Comparison of ENCODE assay signal across 18 mouse cellular contexts in genomic region chr9:119831001-119831400, GRCm38 (mm10). TPM values are rescaled to one million over a fixed set of nuclear protein-coding genes. Genes with fewer than 3 reads are reported as not detected.
DNase-seq lines count a peak whose midpoint lies in the region; ATAC-seq lines count a peak whose summit lies in the region.
"Had no signal": no experiment of that assay in that cellular context is flagged by ENCODE, and none has a peak within 500 bp of the region (broad histone marks: within the 10 kb centered on the region; RNA-seq: fewer than 3 reads in every experiment).

No protein-coding gene starts in this region.

- no peak overlapping the region for H3K9ac ChIP-seq in hindbrain, embryonic 14.5 days
- H3K9ac ChIP-seq in hindbrain, embryonic 12.5 days, result no peak overlapping the region
- H3K9ac ChIP-seq in midbrain, embryonic 14.5 days (replicated peaks; ENCODE audit: low read length), result no peak overlapping the region
- no peak overlapping the region for H3K9ac ChIP-seq in midbrain, embryonic 16.5 days (ENCODE audit: low read depth, low read length)
- H3K9ac ChIP-seq: forebrain, embryonic 13.5 days; heart, embryonic 15.5 days; hindbrain, embryonic 15.5 days had no signal

- H3K27me3 ChIP-seq in hindbrain, embryonic 14.5 days (ENCODE audit: control insufficient read depth, insufficient read depth, low read length), result no peaks in the 10 kb centered on the region
- H3K27me3 ChIP-seq in hindbrain, embryonic 12.5 days, result no peaks in the 10 kb centered on the region
- H3K27me3 ChIP-seq in midbrain, embryonic 14.5 days (ENCODE audit: control insufficient read depth, insufficient read depth, low read length), result no peaks in the 10 kb centered on the region
- H3K27me3 ChIP-seq in midbrain, embryonic 16.5 days (ENCODE audit: control insufficient read depth, insufficient read depth, low read depth, low read length), result no peaks in the 10 kb centered on the region
- H3K27me3 ChIP-seq: forebrain, embryonic 13.5 days; heart, embryonic 15.5 days; hindbrain, embryonic 15.5 days had no signal

- no peak overlapping the region for H3K27ac ChIP-seq in hindbrain, embryonic 14.5 days
- no peak overlapping the region for H3K27ac ChIP-seq in hindbrain, embryonic 12.5 days
- H3K27ac ChIP-seq in midbrain, embryonic 14.5 days (replicated peaks; ENCODE audit: low read depth, low read length), result no peak overlapping the region
- H3K27ac ChIP-seq in midbrain, embryonic 16.5 days (ENCODE audit: low read length), result no peak overlapping the region
- H3K27ac ChIP-seq: embryonic facial prominence, embryonic 10.5 days; forebrain, embryonic 13.5 days; heart, embryonic 15.5 days; hindbrain, embryonic 15.5 days had no signal

- no peaks in the 10 kb centered on the region for H3K4me1 ChIP-seq in hindbrain, embryonic 14.5 days (replicated peaks; ENCODE audit: control insufficient read depth, insufficient read depth, low read length)
- no peaks in the 10 kb centered on the region for H3K4me1 ChIP-seq in hindbrain, embryonic 12.5 days
- no peaks in the 10 kb centered on the region for H3K4me1 ChIP-seq in midbrain, embryonic 14.5 days (ENCODE audit: control insufficient read depth, insufficient read depth, low read length)
- H3K4me1 ChIP-seq in midbrain, embryonic 16.5 days (ENCODE audit: control insufficient read depth, insufficient read depth, low read length), result no peaks in the 10 kb centered on the region; the same call in 1 of the 2 replicates
- H3K4me1 ChIP-seq: heart, embryonic 15.5 days had no signal

- no peak for ATAC-seq in cerebellum, adult (ENCODE audit: insufficient number of reproducible peaks, low FRiP score, low TSS enrichment)
- ATAC-seq in hindbrain, embryonic 14.5 days (ENCODE audit: low FRiP score), result no peak
- no peak for ATAC-seq in hindbrain, embryonic 12.5 days (ENCODE audit: low FRiP score)
- no peak for ATAC-seq in midbrain, embryonic 14.5 days (ENCODE audit: low FRiP score, low TSS enrichment)
- ATAC-seq in midbrain, embryonic 16.5 days, result no peak
- ATAC-seq: forebrain, embryonic 13.5 days had no signal

- no peak overlapping the region for H3K4me3 ChIP-seq in hindbrain, embryonic 14.5 days (replicated peaks; ENCODE audit: low read length)
- no peak overlapping the region for H3K4me3 ChIP-seq in hindbrain, embryonic 12.5 days
- H3K4me3 ChIP-seq in midbrain, embryonic 14.5 days (replicated peaks; ENCODE audit: low read depth, low read length), result no peak overlapping the region
- no peak overlapping the region for H3K4me3 ChIP-seq in midbrain, embryonic 16.5 days (ENCODE audit: low read depth, low read length)
- H3K4me3 ChIP-seq: embryonic facial prominence, embryonic 10.5 days; forebrain, embryonic 13.5 days; heart, embryonic 15.5 days; hindbrain, embryonic 15.5 days had no signal

- no peaks in the 10 kb centered on the region for H3K9me3 ChIP-seq in hindbrain, embryonic 14.5 days (ENCODE audit: control insufficient read depth, low read length)
- no peaks in the 10 kb centered on the region for H3K9me3 ChIP-seq in hindbrain, embryonic 12.5 days (replicated peaks)
- no peaks in the 10 kb centered on the region for H3K9me3 ChIP-seq in midbrain, embryonic 14.5 days (ENCODE audit: control insufficient read depth, low read length)
- H3K9me3 ChIP-seq in midbrain, embryonic 16.5 days (replicated peaks; ENCODE audit: control insufficient read depth, low read length, poor library complexity, severe bottlenecking), result no peaks in the 10 kb centered on the region
- H3K9me3 ChIP-seq: embryonic facial prominence, embryonic 10.5 days; forebrain, embryonic 13.5 days; heart, embryonic 15.5 days; hindbrain, embryonic 15.5 days had no signal

- H3K36me3 ChIP-seq in hindbrain, embryonic 14.5 days (replicated peaks; ENCODE audit: control insufficient read depth, insufficient read depth), result no peaks in the 10 kb centered on the region
- no peaks in the 10 kb centered on the region for H3K36me3 ChIP-seq in hindbrain, embryonic 12.5 days
- no peaks in the 10 kb centered on the region for H3K36me3 ChIP-seq in midbrain, embryonic 14.5 days (ENCODE audit: control insufficient read depth, insufficient read depth, low read length)
- no peaks in the 10 kb centered on the region for H3K36me3 ChIP-seq in midbrain, embryonic 16.5 days (ENCODE audit: control insufficient read depth, insufficient read depth, low read length)
- H3K36me3 ChIP-seq: embryonic facial prominence, embryonic 10.5 days; heart, embryonic 15.5 days; hindbrain, embryonic 15.5 days had no signal

- no peak overlapping the region for H3K4me2 ChIP-seq in hindbrain, embryonic 14.5 days (replicated peaks)
- no peak overlapping the region for H3K4me2 ChIP-seq in hindbrain, embryonic 12.5 days (replicated peaks)
- no peak overlapping the region for H3K4me2 ChIP-seq in midbrain, embryonic 14.5 days (ENCODE audit: low read length)
- H3K4me2 ChIP-seq in midbrain, embryonic 16.5 days (ENCODE audit: low read length), result no peak overlapping the region
- H3K4me2 ChIP-seq: forebrain, embryonic 13.5 days; heart, embryonic 11.5 days; heart, embryonic 15.5 days; hindbrain, embryonic 15.5 days had no signal

- DNase-seq in cerebellum, postnatal 36 days, result peak; percentile 4 to 20
- DNase-seq in hindbrain, embryonic 14.5 days (ENCODE audit: low spot score), result peak; percentile 55
- peak; percentile 57 for DNase-seq in midbrain, embryonic 14.5 days
- DNase-seq: adrenal gland, adult 2 months; adrenal gland, postnatal 25 days; cerebellum, adult 11-12 months; gastrocnemius, postnatal 36 days; heart, adult 18-20 months; kidney, adult 11 months; kidney, adult 9 months had no signal

- WGBS in hindbrain, embryonic 14.5 days, result 70% methylated on average over 2 of the region's 2 CpGs
- WGBS in hindbrain, embryonic 12.5 days, result 91% methylated on average over 2 of the region's 2 CpGs
- 54% methylated on average over 2 of the region's 2 CpGs for WGBS in midbrain, embryonic 14.5 days
- 70% methylated on average over 2 of the region's 2 CpGs for WGBS in midbrain, embryonic 16.5 days

RNA-seq across cellular contexts. Expression of gene Scn11a, which starts 5.7 kb away (rescaled TPM):
- polyA plus RNA-seq in hindbrain, embryonic 14.5 days (2014; fragmentation: Nextera tagmentation; extraction: Ambion mirVana), result 0.21 and 0.34 TPM in 2 replicates
- polyA plus RNA-seq in hindbrain, embryonic 12.5 days (2016; fragmentation: Nextera tagmentation; extraction: Ambion mirVana), result 0.10 and 0.20 TPM in 2 replicates
- 0.13 and 0.29 TPM in 2 replicates for polyA plus RNA-seq in midbrain, embryonic 14.5 days (2014; fragmentation: Nextera tagmentation; extraction: Ambion mirVana)
- 0.20 TPM in 2 replicates for polyA plus RNA-seq in midbrain, embryonic 16.5 days (2015; fragmentation: Nextera tagmentation; extraction: Ambion mirVana)
- polyA plus RNA-seq: adrenal gland, adult 2 months had no signal
